Mouse (Mus musculus) stomach, embryonic 15.5 days (tissue): Measurements from ENCODE around the gene Usp29. TPM values are rescaled to one million over a fixed set of nuclear protein-coding genes. Genes with fewer than 3 reads are reported as not detected.
A peak's percentile ranks its signal among the peaks of the same experiment; 100 is the strongest.
"Not testable (repeated sequence)": the region's sequence is repeated elsewhere in the genome, so short reads cannot be mapped to it uniquely, and the experiment has no call there.

Experiments used
- ATAC-seq: fragments of 200-750 bp; cut with Nextera tagmentation; 2 replicates; pipeline ENCODE4 v1.8.0; 2017; ENCODE audit warnings: low read depth, moderate number of reproducible peaks, moderate TSS enrichment; ENCODE audit not compliant: insufficient read depth, low FRiP score
- H3K27ac ChIP-seq: fragments of 300-500 bp; sonication (generic); 2 replicates; pipeline ENCODE4 v1.5.1; 2015; ENCODE audit warnings: mild to moderate bottlenecking, inconsistent platforms
- H3K27me3 ChIP-seq: fragments of 300-500 bp; sonication (generic); replicated peaks from 2 replicates; pipeline ENCODE4 v1.6.1; 2015; ENCODE audit warnings: inconsistent platforms
- H3K36me3 ChIP-seq: fragments of 300-500 bp; sonication (generic); 2 replicates; pipeline ENCODE4 v1.6.1; 2015; ENCODE audit warnings: inconsistent platforms
- H3K4me1 ChIP-seq: fragments of 300-500 bp; sonication (generic); 2 replicates; pipeline ENCODE4 v1.6.1; 2015; ENCODE audit warnings: inconsistent platforms
- H3K4me2 ChIP-seq: fragments of 300-500 bp; sonication (generic); 2 replicates; pipeline ENCODE4 v1.6.1; 2015; ENCODE audit warnings: mild to moderate bottlenecking, inconsistent platforms
- H3K4me3 ChIP-seq: fragments of 300-500 bp; sonication (generic); replicated peaks from 2 replicates; pipeline ENCODE4 v1.5.1; 2015; ENCODE audit warnings: inconsistent platforms
- H3K9ac ChIP-seq: fragments of 300-500 bp; sonication (generic); 2 replicates; pipeline ENCODE4 v1.6.1; 2015; ENCODE audit warnings: inconsistent platforms
- H3K9me3 ChIP-seq: fragments of 300-500 bp; sonication (generic); 2 replicates; pipeline ENCODE4 v1.6.1; 2016; ENCODE audit warnings: inconsistent platforms
- WGBS: fragments of 180-500 bp; shearing (Covaris S2); methylation state at CpG from one replicate; pipeline ENCODE4 v1.1.7; 2015; 5-methylcytosine and 5-hydroxymethylcytosine counted together
- polyA plus RNA-seq: library from polyadenylated mRNA; unstranded; fragments of >200 nt; fragmentation: Nextera tagmentation; extraction: Ambion mirVana; gene quantifications from 2 replicates; pipeline ENCODE4 v1.2.1, GENCODE M21; 2015

Usp29 gene
- polyA plus RNA-seq, 1 experiment from 2014 or later, result 6.2 TPM

DNA sequence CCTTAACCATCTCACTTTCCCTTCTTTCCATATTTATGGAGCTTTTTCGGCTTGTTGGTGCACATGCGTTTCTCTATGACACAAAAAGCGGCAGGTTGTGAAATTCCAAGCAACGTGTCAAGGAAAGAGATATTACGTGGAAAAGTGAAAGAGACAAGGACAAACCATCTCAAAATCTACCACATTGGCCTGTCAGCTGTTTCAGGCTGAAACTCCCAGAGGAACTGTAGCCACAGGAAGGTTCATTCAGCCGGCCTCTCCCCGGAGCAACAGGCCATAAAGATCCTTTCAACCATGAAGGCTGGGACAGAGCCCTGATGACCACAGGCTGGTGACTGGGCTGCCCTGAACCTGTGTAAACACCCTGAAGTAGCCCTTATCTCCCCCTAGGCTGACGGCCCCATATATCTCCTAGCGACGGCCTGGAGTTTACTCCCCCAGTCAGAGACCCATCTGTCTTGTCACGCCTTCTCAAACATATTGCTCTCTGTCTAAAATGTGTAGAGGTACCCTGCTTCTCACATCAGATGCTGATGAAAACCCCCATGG lies 43.6 kb downstream of the Usp29 start:
- 45% methylated on average over 11 of the region's 11 CpGs for WGBS
- H3K4me3 ChIP-seq, H3K27ac ChIP-seq, H3K36me3 ChIP-seq, H3K27me3 ChIP-seq, H3K4me2 ChIP-seq, H3K9ac ChIP-seq, H3K9me3 ChIP-seq: not testable (repeated sequence)
- peaks cover 33% of the 10 kb centered on the region; the same call in 1 of the 2 replicates for H3K4me1 ChIP-seq
- 0 out of 2 replicates have a peak, but pooled peaks have one; percentile 33 for ATAC-seq

- peaks cover 24% of the 10 kb centered on the region; the same call in 1 of the 2 replicates for H3K4me1 ChIP-seq
- 72% methylated on average over 10 of the region's 10 CpGs for WGBS
Measured at GRCm38 (mm10) chr7:6776314-6777059, 46.1 kb downstream of the Usp29 start.

DNA sequence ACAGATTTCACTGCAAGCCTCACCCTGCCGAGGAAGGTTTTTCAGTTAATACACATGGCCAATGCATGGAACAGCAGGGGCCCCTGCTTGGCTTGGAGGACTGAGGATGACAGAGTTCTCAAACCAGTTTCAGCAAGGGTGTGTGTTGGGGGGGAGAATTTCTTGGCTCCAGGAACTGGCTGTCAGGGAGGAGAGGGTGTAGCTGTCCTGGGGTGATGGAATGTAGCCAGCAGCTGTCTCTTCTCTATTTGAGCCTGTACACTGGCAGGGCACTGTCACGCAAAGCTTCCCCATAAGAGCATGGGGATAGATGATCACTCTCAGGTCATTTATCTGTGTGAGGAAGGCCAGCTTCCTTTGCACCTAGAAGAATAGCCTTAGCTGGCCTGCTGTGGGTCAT lies 46.7 kb downstream of the Usp29 start:
- peaks cover 30% of the 10 kb centered on the region; the same call in 1 of the 2 replicates for H3K4me1 ChIP-seq
- H3K27me3 ChIP-seq, result no peaks in the 10 kb centered on the region
- no peak overlapping the region for H3K9ac ChIP-seq
- H3K27ac ChIP-seq, result peak overlapping the region; percentile 77
- no peak overlapping the region for H3K4me2 ChIP-seq
- no peak overlapping the region for H3K4me3 ChIP-seq
- ATAC-seq, result peak; percentile 35; the same call in 1 of the 2 replicates
- no peaks in the 10 kb centered on the region for H3K36me3 ChIP-seq
- no peaks in the 10 kb centered on the region for H3K9me3 ChIP-seq
- WGBS, result 22% methylated on average over 2 of the region's 2 CpGs

More at GRCm38 (mm10) chr7:6776314-6777059, 46.1 kb downstream of the Usp29 start:
- ATAC-seq, result no peak
- no peaks in the 10 kb centered on the region for H3K9me3 ChIP-seq
- no peak overlapping the region for H3K9ac ChIP-seq
- H3K27me3 ChIP-seq, result no peaks in the 10 kb centered on the region
- H3K36me3 ChIP-seq, result no peaks in the 10 kb centered on the region
- H3K4me3 ChIP-seq, result no peak overlapping the region
- H3K27ac ChIP-seq, result peak overlapping the region; percentile 77
- no peak overlapping the region for H3K4me2 ChIP-seq

DNA sequence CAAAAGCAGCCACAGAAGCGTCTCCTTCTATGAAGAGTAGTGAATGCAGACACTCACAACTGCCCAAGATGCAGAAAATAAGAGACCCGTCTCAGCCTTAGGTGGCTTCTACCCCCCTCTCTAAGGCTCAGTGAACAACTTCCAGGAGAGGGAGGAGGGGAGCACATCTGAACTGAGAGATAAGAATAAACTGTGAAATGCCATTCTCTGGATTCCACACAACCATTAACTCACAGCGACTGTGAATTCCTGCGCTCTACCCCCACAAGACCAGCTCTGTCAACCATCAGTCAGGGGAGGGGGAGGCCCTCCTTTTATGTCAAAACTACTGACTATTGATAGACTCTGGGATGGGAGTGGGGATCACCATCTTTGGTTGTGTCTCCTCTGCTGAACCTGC lies 47.3 kb downstream of the Usp29 start:
- H3K27me3 ChIP-seq, result no peaks in the 10 kb centered on the region
- no peak overlapping the region for H3K9ac ChIP-seq
- peak overlapping the region; percentile 77 for H3K27ac ChIP-seq
- H3K4me1 ChIP-seq, result peaks cover 32% of the 10 kb centered on the region; the same call in 1 of the 2 replicates
- H3K4me2 ChIP-seq, result no peak overlapping the region
- peak; percentile 23; the same call in 1 of the 2 replicates for ATAC-seq
- WGBS, result 21% methylated on average over 4 of the region's 4 CpGs
- H3K9me3 ChIP-seq, result no peaks in the 10 kb centered on the region
- H3K36me3 ChIP-seq, result no peaks in the 10 kb centered on the region
- H3K4me3 ChIP-seq, result no peak overlapping the region

DNA sequence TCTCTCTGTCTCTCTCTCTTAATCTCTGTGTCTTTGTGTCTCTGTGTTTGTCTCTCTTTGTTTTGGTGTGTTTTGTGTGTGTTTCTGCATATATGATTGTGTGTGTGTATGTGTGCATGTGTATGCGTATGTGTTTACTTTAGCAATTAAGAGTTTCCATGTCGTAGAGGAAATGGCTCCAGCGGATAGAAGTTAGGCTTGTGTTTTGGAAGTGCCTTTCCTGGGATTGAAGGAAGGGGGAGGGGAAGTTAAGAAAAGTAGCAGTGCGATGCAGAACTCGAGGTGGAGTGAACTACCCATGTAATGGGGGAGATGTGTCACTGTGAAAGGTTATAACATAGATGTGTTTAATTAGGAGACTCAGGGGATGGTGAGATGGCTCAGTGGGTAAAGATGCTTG lies 48.8 kb downstream of the Usp29 start:
- Histone ChIP-seq H3K4me2 (no peak overlapping the region), H3K9me3 (no peaks in the 10 kb centered on the region), H3K36me3 (no peaks in the 10 kb centered on the region), H3K27ac (no peak overlapping the region), H3K9ac (no peak overlapping the region), H3K4me1 (peaks cover 36% of the 10 kb centered on the region), H3K4me3 (no peak overlapping the region), H3K27me3 (no peaks in the 10 kb centered on the region)
- 76% methylated on average over 5 of the region's 5 CpGs for WGBS
- ATAC-seq, result no peak

DNA sequence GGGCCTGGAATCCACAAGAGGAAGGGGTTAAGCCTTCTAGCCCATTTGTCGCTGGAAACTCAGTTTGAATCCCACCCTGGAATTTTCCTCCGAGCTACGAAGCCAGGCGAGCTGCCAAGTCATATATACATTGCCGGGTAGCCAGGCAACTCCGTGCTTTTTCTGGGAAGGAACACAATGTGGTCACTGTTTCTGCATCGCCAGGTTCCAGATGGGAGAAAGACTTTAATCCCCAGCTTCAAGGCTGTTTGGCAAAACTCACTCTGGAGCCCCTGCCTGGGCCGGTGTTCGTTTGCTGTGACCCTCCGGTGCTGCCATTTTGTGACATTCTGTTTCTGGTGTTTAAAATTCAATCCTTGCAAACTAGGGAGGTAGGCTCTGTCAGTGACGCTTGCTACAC lies 51.2 kb downstream of the Usp29 start:
- H3K9me3 ChIP-seq, result no peaks in the 10 kb centered on the region
- no peak overlapping the region for H3K4me2 ChIP-seq
- ATAC-seq, result peak; percentile 76
- H3K27me3 ChIP-seq, result no peaks in the 10 kb centered on the region
- no peak overlapping the region for H3K4me3 ChIP-seq
- no peaks in the 10 kb centered on the region for H3K36me3 ChIP-seq
- peaks cover 37% of the 10 kb centered on the region for H3K4me1 ChIP-seq
- H3K27ac ChIP-seq, result peak overlapping the region; percentile 87
- no peak overlapping the region for H3K9ac ChIP-seq
- WGBS, result 10% methylated on average over 11 of the region's 11 CpGs

DNA sequence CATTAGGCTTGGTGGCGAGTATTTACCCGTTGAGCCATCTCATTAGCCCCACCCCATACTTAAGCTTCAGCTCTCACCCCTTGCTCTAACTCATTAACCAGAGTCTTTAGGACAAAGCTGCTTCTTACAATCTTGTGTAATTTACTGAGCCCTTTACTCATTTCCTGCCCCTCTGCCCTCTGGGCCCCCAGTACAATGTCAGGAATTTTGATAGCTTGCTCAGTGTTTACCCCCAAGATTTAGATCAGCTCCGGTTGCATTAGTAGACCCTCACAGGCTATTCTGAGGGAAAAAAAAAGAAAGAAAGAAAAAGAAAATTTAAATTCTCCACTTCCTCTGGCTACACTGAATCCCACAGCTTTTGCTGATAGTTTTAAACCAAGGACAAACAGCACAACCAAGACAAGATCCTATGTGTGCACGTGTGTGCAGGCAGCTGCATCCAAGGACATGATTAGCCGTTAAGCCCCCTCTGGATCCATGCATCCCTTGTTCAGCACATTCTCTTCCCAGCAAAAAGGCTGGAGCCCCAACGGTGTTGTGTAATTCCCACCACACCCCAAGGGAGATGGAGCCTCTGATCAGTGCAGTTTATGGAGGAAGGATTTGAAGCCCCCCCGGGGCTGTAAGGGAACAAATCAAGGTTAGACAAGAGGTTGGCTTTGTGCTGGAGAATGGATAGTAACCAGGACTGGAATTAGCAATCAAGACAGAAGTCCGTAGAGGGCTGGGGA lies 54.1 kb downstream of the Usp29 start:
- Histone ChIP-seq H3K4me1 (peaks cover 20% of the 10 kb centered on the region), H3K27me3 (no peaks in the 10 kb centered on the region), H3K4me2 (peak overlapping the region; percentile 11; the same call in 1 of the 2 replicates), H3K9ac (no peak overlapping the region), H3K4me3 (no peak overlapping the region), H3K9me3 (no peaks in the 10 kb centered on the region), H3K36me3 (no peaks in the 10 kb centered on the region), H3K27ac (peak overlapping the region; percentile 75)
- 13% methylated on average over 8 of the region's 8 CpGs for WGBS
- peak; percentile 33 for ATAC-seq

DNA sequence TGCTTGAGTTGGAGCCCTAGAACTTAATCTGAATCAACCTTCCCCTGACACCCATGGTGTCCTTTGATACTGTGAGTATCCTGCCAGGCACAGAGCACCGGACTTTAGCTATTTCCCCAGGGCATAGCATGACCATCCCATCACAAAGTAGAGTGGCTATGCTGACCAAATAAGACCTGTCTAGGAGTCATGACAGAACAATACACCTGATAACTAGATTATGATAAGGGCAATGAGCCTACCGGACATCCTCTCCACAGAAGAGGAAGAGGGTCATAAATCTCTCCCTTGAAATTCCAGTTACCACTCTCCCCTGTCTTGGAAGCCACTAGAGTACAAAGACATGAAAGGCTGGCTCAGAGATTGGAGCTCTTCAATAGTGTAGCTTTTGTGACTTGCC lies 56.6 kb downstream of the Usp29 start:
- Histone ChIP-seq H3K36me3 (no peaks in the 10 kb centered on the region), H3K4me1 (peaks cover 15% of the 10 kb centered on the region), H3K9ac (no peak overlapping the region), H3K4me2 (no peak overlapping the region), H3K27ac (peak overlapping the region; percentile 59; the same call in 1 of the 2 replicates), H3K9me3 (no peaks in the 10 kb centered on the region), H3K27me3 (no peaks in the 10 kb centered on the region), H3K4me3 (no peak overlapping the region)
- 52% methylated on average over 2 of the region's 2 CpGs for WGBS
- ATAC-seq, result no peak

GRCm38 (mm10) chr7:6788101-6788500 lies 57.7 kb downstream of the Usp29 start:
- H3K27ac ChIP-seq, result peak overlapping the region; percentile 59; the same call in 1 of the 2 replicates

DNA sequence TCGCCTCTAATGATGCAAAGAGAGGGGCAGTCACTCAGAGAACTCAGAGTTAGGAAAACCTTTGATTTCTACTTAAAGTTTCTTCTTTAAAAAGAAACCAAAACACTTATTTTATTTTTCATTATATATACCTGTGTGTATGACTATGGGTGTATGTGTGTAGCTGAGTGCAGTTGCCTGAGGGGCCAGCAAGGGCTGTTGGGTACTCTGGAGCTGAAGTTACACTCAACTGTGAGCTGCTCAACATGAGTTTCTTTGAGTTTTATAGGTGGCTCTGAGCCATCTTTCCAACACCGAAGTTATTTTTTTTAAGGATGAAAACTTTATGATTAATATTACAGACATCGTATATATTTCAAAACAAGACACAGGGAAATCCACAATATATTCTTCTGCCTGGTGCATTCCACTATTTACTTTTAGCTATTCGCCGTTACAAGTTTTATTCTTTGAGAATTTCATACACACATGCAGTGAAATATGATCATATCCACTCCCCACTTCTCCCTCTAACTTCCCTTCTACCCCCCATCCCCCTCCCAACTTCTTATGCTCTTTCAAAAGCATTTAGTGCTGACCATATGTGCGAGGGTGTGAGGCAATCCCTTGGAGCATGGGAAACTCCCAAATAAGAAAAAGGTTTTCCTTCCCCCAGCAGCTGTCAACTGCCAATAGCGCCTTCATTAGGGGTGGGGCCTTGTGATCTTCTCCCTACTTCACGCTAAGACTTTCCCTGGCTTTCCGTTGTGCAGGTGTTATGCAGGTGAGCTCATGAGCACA lies 61.1 kb downstream of the Usp29 start:
- H3K27me3 ChIP-seq, result no peaks in the 10 kb centered on the region
- ATAC-seq, result peak; percentile 32; the same call in 1 of the 2 replicates
- no peak overlapping the region for H3K9ac ChIP-seq
- no peak overlapping the region for H3K4me3 ChIP-seq
- peak overlapping the region; percentile 31 for H3K27ac ChIP-seq
- WGBS, result 63% methylated on average over 9 of the region's 9 CpGs
- H3K4me1 ChIP-seq, result no peaks in the 10 kb centered on the region
- H3K4me2 ChIP-seq, result no peak overlapping the region
- no peaks in the 10 kb centered on the region for H3K36me3 ChIP-seq
- no peaks in the 10 kb centered on the region for H3K9me3 ChIP-seq

More at GRCm38 (mm10) chr7:6788101-6788500, 57.7 kb downstream of the Usp29 start:
- Histone ChIP-seq H3K4me1 (peaks cover 11% of the 10 kb centered on the region), H3K4me3 (no peak overlapping the region), H3K4me2 (no peak overlapping the region), H3K9me3 (no peaks in the 10 kb centered on the region), H3K36me3 (no peaks in the 10 kb centered on the region), H3K27me3 (no peaks in the 10 kb centered on the region), H3K9ac (no peak overlapping the region)
- 42% methylated on average over 2 of the region's 2 CpGs for WGBS
- ATAC-seq, result 0 out of 2 replicates have a peak, but pooled peaks have one; percentile 16

DNA sequence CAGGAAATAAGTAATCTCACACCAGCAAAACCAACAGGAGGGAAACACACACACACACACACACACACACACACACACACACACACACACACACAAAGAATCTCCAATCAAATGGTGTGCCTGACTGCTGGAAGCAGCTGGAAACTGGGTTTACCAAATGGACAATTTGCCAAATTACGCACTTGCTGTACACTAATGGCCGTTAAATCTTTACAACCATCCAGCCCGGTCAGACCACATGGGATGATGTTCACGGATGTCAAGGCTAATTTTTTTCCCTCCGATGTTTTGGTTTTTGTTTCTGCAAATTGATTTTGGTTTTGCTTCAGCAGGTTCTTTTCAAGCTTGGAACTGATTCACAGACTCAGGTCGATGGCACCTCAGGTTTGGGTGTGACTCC lies 62.9 kb downstream of the Usp29 start:
- H3K4me3 ChIP-seq, result no peak overlapping the region
- no peaks in the 10 kb centered on the region for H3K27me3 ChIP-seq
- no peak overlapping the region for H3K27ac ChIP-seq
- H3K36me3 ChIP-seq, result no peaks in the 10 kb centered on the region
- no peaks in the 10 kb centered on the region for H3K9me3 ChIP-seq
- peaks cover 9% of the 10 kb centered on the region; the same call in 1 of the 2 replicates for H3K4me1 ChIP-seq
- ATAC-seq, result no peak
- H3K9ac ChIP-seq, result no peak overlapping the region
- no peak overlapping the region for H3K4me2 ChIP-seq
- 83% methylated on average over 6 of the region's 6 CpGs for WGBS
